Mouse (Mus musculus) embryo, embryonic 9.5 days (tissue): ENCODE data around the gene Mmp14.

Source experiments
- DNase-seq: peaks from one replicate; pipeline ENCODE4 v3.0.0-alpha.2; 2017; ENCODE audit errors: extremely low spot score

The Mmp14 gene

DNA sequence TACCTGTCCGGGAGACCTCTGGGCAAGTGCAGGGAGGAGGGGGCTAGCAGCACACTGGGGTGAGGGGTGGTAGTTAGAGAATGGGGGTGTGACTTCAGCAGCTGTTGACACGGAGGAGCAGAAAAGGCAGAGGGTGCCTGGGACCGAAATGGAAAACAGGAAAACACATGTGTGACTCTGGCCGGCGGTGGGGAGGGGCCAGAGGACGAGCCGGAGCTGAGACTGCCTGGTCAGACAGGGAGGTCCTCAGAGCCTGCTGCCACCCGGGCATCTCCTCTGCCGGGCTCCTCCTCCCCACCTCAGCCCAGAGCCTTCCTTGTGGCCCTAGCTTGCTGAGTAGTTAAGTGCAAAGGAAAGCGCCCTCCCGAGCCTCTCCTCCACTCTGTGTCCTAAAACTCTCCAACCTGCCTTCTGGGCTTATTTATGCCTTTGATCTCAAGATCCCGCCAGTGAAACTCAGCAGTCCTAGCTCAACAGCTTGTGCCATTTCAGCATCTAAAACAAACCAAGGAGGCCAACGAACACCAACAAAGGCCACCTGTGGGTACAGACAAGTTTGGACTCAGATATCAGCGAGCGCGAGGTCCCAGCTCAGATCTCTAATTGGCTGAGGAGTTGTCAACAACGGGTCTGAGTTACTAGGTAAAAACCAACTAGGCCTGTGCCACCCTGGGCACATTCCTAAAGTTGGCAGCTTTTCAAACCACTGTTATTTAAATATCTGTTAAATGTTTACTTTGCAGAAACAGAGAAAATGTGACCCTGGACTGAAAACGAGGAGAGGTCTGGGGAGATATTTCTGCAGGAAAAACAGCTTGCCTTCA lies 17.3 kb upstream of the Mmp14 start:
- DNase-seq: no peak

DNA sequence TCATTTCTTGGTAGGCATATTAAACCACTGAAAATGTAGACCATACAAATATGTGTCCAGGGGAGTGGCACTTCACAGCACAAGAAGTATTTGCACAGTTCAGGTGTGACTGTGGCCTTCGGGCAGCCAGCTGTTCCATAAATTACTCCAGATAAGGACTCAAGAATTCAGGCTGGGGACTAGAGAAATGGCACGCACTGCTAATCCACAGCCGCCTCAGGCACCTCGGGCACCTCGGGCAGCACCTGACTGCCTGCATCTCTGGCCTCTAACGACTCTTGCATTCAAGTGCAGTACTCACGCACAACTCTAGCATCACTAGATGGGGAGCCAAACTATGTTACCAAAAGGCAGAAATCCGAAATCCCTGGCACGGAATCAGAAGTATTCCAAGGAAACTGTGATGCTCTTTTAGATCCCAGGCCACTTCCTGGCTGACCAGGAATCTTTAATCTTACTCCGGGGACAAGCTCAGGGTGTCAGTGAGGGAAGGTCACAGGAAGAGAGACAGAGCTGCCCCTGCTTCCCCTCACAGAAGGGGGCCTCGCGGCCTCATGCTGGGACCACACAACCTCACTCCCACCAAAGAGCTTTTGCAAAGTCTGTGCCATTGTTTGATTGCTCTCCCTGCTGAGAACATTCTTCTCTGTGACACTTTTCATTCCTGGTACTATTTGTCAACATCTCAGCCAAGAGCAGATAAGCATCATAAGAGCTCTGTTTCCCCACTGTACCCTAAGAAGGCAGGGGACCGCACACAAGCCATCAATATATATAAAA lies 16.0 kb upstream of the Mmp14 start:
- DNase-seq: no peak

DNA sequence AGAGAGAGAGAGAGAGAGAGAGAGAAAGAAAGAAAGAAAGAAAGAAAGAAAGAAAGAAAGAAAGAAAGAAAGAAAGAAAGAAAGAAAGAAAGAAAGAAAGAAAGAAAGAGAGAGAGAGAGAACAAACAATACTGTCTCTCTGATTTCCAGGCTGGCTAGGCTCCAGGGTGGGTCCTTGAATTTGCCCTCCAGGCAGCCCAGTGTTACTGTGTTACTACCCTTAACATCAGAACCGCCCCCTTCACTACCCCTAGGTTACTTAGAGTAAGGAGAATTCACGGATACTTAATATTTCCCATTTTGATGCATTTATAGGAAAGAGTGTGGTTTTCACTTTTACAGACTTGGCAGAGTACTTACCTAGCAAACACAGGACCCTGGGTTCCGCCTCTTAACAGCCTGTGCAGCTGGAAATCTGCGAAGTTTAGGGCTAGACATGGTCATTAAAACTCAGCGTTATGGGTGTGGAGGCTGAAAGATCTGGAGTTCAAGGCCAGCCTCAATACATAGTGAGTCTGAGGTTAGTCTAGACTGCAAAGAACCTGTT lies 15.1 kb upstream of the Mmp14 start:
- no peak for DNase-seq

DNA sequence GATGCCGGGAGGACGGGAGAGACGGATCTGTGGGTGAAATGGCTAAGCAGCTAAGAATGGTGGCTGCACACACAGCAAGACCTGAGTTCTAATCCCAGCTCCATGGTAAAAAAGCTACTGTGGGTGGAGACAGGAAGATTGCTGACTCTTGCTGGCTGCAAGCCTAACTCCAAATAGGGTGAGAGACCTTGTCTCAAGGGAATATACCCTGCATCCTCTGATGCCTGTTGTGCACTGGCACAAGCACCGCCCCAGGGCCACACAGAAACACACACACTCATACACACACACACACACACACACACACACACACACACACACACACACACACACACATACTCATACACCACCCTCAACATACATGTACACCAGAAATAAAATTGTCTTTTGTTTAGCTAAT lies 14.6 kb upstream of the Mmp14 start:
- DNase-seq: no peak

GRCm38 (mm10) chr14:54417623-54418081 lies 13.8 kb upstream of the Mmp14 start, which contains the start of gene Slc7a7:
Gene Slc7a7 (minus strand): TSS chr14:54417780.
- DNase-seq: peak; percentile 62

DNA sequence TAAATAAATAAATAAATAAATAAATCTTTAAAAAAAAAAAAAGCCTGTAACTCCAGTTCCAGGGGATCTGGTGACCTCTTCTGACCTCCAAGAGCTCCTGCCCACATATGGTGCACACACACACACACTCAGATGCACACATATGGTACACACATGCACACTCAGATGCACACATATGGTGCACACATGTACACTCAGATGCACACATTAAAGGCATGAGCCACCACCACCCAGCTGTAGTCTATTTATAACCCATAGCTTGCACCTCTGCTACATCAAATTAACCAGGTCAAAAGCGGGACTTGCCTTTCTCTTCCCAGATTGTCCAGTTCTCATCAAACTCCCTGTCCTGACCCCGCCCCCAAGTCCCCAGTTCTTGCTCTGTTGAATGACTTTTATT lies 10.4 kb upstream of the Mmp14 start:
- no peak for DNase-seq

- DNase-seq: no peak
These were observed 8.0 kb upstream of the Mmp14 start for GRCm38 (mm10) chr14:54423406-54423805.

DNA sequence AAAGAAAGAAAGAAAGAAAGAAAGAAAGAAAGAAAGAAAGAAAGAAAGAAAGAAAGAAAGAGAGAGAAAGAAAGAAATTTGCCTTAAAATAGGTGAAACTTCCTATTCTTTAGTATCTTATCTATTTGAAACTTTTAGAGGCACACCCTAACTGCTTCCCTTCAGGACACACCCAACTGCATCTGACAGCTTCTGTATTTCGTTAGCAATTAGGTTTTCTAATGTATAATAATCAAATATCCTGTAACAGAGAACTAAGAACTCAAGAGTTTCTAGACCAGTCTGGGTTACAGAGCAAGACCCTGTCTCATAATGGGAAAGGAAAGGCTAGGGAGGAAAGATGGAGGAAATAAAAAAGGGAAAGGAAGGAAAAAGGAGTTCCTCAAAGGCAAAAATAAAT lies 6.8 kb upstream of the Mmp14 start:
- DNase-seq: no peak

DNA sequence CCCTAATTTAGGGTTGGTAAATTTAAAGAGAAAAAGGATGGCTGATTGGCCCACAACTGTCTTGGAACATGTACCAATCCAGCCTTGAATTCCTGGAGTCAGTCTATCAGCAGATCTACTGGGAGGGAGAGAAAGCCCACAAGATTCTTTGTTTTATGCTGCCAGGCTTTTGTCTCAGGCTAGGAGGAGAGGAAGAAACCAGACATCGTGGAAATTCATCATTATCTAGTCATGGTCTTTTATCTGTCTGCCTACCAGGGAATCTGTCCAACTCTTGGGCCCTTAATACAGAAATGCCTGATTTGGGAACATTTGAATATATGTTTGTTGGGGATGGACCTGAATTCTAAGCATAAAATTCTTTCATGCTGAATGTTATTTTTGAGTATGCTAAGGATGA lies 5.9 kb upstream of the Mmp14 start:
- DNase-seq: no peak

DNA sequence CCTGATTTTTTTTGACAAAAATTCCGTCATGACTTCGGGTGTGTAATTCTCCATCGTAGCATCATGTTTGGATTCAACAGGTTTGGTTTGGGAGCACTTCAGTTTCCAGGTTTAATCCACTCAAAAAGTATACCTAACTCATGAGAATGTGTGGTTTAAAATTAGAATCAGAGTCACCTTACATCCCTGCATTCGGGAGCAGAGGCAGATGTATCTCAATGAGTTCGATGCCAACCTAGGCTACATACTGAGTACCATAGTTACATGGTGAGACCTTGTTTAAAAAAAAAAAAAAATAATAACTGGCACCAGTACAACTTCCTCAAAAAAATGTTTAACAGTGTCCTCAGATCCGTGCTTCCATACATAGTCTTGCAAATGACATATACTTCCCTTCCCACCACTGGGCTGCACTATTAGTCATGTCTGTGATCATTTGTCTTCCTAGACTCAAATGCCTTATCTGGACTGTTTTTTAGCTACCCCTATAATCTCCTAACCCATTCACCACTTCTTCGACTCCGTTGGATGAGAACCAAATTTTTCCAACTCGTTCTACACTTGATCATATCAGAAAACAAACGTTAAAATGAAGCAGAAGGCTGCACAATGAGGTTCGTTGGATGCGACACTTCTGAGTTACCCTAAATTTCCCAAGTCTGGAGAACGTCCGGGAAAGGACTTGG lies 5.3 kb upstream of the Mmp14 start:
- no peak for DNase-seq

DNA sequence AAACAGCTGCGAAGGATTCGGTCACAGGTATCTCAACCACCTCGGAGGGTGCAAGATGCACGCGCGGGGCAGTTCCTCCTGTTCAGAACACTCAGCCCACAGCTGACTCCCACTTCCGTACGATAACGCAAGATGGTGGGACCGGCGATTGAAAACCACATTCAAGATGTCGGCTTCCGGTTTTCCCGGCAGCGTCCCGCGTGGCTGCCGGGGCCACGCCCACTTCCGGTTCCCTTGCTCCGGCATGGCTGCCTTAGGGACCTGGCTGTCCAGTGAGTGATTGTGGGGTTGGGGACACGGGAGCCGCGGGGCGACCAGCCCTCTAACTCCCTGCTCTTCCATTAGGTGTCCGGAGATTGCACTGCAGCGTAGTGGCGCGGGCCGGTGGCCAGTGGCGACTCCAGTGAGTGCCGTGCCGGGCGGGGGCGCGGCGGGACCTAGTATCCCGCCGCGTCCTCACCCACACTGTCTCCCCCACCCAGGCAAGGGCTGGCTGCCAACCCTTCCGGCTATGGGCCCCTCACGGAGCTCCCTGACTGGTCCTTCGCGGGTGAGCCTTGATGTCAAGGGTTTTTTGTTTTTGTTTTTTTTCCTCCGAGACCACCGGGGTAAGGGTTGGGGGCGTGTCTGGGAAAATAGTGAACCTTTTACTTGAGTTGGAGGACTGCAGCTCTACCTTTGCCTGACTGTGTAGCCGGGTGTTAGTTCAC lies 4.6 kb upstream of the Mmp14 start, which contains the start of gene Mrpl52:
Gene Mrpl52 (plus strand): TSS at position 221 of the 710 bp plus-strand sequence.
- DNase-seq: peak; percentile 92

- no peak for DNase-seq
These were observed 3.7 kb upstream of the Mmp14 start for GRCm38 (mm10) chr14:54427696-54428095.

DNA sequence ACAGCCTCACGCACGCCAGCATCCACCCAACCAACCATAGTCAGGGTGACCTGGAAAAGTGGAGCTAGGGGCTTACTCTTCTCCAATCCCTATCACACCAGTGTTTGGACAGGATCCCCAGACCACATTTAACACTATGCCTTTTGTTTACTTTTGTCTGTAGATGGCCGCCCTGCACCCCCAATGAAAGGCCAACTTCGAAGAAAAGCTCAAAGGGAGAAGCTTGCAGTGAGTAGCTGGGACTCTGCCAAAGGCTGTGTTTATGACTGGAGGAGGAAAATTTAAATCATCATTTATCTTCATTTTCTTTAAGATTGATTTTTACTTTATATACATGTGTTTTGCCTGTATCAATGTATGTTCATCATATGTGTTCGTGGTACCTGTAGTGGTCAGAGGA lies 3.0 kb upstream of the Mmp14 start:
- no peak for DNase-seq

- no peak for DNase-seq
These were observed 1.9 kb upstream of the Mmp14 start for GRCm38 (mm10) chr14:54429332-54430093.

GRCm38 (mm10) chr14:54430406-54431145 lies 836 bp upstream of the Mmp14 start:
- peak; percentile 57 for DNase-seq

DNA sequence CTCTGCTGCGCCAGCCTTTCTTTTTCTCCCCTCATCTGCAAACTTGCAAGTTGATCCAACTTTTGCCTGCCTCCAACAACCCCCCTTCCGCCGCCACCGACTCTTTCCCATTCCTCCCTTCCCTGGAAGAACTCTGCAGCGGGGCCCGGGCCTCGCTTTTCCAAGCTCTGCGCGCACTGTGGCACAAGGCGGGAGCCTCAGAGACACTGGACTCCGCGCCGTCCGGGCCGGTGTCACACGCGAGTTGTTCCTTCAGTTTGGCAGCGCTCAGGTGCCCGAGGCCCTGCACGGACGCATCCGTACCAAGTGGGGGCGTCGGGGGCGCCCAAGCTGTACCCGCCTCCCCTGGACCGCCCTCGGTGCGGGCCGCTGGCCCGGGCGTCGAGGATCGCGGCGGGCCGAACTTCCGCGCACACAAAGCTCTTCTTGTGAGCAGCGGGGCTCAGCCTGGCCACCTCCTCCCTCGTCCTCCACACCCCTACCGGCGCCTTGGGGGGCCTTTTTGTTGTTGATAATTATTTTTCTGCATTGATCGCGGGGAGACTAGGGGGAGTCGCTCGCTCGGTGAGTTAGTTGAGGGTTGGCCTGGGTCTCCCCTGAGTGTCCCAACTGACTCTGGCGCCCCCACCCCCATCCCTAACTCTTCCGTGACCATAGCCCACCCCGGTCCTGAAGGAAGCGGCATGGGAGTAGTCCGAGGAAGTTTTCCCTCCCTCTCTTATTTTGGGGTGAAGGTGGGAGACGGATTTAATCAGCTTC lies 845 bp downstream of the Mmp14 start:
- peak; percentile 58 for DNase-seq

- no peak for DNase-seq
These were observed 1.7 kb downstream of the Mmp14 start for GRCm38 (mm10) chr14:54432837-54433830.
